Mouse (Mus musculus): ENCODE data around the gene Sept6.

GRCm38 (mm10) chrX:36906539-36906938 lies 85.1 kb downstream of the Sept6 start:
- TF ChIP-seq TAL1 (conservative IDR thresholded peaks at IDR 0.05; ENCODE audit: low read depth, low read length) (no peak), CTCF (IDR thresholded peaks at IDR 0.05; ENCODE audit: low read depth, low read length) (no peak), GATA1 (IDR thresholded peaks at IDR 0.05; ENCODE audit: borderline replicate concordance, low read length) (no peak), POLR2AphosphoS5 (IDR thresholded peaks at IDR 0.05; ENCODE audit: insufficient replicate concordance, low read depth, low read length) (no peak), GATA2 (IDR thresholded peaks at IDR 0.05; ENCODE audit: borderline replicate concordance, low read depth, low read length) (no peak)
